Mouse (Mus musculus) erythroblast, embryonic 14.5 days (primary cell): ENCODE data around the gene Olfr110. TPM values are rescaled to one million over a fixed set of nuclear protein-coding genes. Genes with fewer than 3 reads are reported as not detected.
"Not testable (repeated sequence)": the region's sequence is repeated elsewhere in the genome, so short reads cannot be mapped to it uniquely, and the experiment has no call there.

Experiments used
- H3K27me3 ChIP-seq: 2 replicates; pipeline ENCODE4 v1.6.1; 2012; ENCODE audit warnings: inconsistent platforms; ENCODE audit not compliant: control insufficient read depth
- H3K36me3 ChIP-seq: 2 replicates; pipeline ENCODE4 v1.6.1; 2012; ENCODE audit warnings: mild to moderate bottlenecking, inconsistent platforms; ENCODE audit not compliant: control insufficient read depth
- H3K4me1 ChIP-seq: 2 replicates; pipeline ENCODE4 v1.6.1; 2012; ENCODE audit warnings: inconsistent platforms; ENCODE audit not compliant: control insufficient read depth
- H3K4me3 ChIP-seq: replicated peaks from 2 replicates; pipeline ENCODE3; 2012; ENCODE audit warnings: moderate library complexity, mild to moderate bottlenecking, inconsistent platforms
- H3K9me3 ChIP-seq: 2 replicates; pipeline ENCODE4 v1.6.1; 2012; ENCODE audit warnings: low read length, inconsistent platforms, mixed read lengths; ENCODE audit not compliant: control insufficient read depth
- GATA1 ChIP-seq: IDR thresholded peaks from 2 replicates; pipeline ENCODE4 v1.6.1; 2012; ENCODE audit warnings: low read length, inconsistent platforms, mixed read lengths
- TAL1 ChIP-seq: IDR thresholded peaks from 3 replicates; pipeline ENCODE4 v1.6.1; 2012; ENCODE audit warnings: low read length, inconsistent platforms, mixed read lengths
- polyA plus RNA-seq: library from polyadenylated mRNA; stranded (reverse); fragments of >175 nt; gene quantifications from 2 replicates; pipeline ENCODE4 v1.2.3, GENCODE M21; 2012

Olfr110 gene
- 0.02 TPM in 1 of 2 replicates, not detected in the other for polyA plus RNA-seq

GRCm38 (mm10) chr17:37491930-37492518, at the start of gene Olfr110:
Gene Olfr110, plus strand, starts transcription at chr17:37492468.
- no peaks in the 10 kb centered on the region for H3K36me3 ChIP-seq
- no peaks in the 10 kb centered on the region for H3K4me1 ChIP-seq
- H3K9me3 ChIP-seq, result no peaks in the 10 kb centered on the region; the same call in none of the 2 replicates
- H3K27me3 ChIP-seq, result no peaks in the 10 kb centered on the region
- no peak within 1 kb of the TSS for H3K4me3 ChIP-seq
- no peak for TF ChIP-seq GATA1
- TF ChIP-seq TAL1, result no peak

- H3K36me3 ChIP-seq, result no peaks in the 10 kb centered on the region
- no peak for TF ChIP-seq GATA1
- no peak for TF ChIP-seq TAL1
- H3K4me1 ChIP-seq, result no peaks in the 10 kb centered on the region
- H3K9me3 ChIP-seq, result no peaks in the 10 kb centered on the region
- H3K4me3 ChIP-seq, result no peak within 1 kb of the TSS
- H3K27me3 ChIP-seq, result no peaks in the 10 kb centered on the region
Observed at GRCm38 (mm10) chr17:37445180-37445579, 47.1 kb upstream of the Olfr110 start, which contains the start of gene Olfr108. Gene Olfr108, plus strand, starts transcription at chr17:37445480.

GRCm38 (mm10) chr17:37458616-37459015, 33.7 kb upstream of the Olfr110 start, which contains the start of gene Olfr109:
Gene Olfr109, plus strand, starts transcription at chr17:37458916.
- no peak within 1 kb of the TSS for H3K4me3 ChIP-seq
- no peaks in the 10 kb centered on the region for H3K4me1 ChIP-seq
- H3K36me3 ChIP-seq, result no peaks in the 10 kb centered on the region
- H3K9me3 ChIP-seq, result no peaks in the 10 kb centered on the region
- TF ChIP-seq GATA1 (no peak), TAL1 (no peak)
- H3K27me3 ChIP-seq, result no peaks in the 10 kb centered on the region

- no peaks in the 10 kb centered on the region for H3K27me3 ChIP-seq
- no peaks in the 10 kb centered on the region for H3K4me1 ChIP-seq
- H3K36me3 ChIP-seq, result no peaks in the 10 kb centered on the region
- peaks cover 12% of the 10 kb centered on the region for H3K9me3 ChIP-seq
- TF ChIP-seq TAL1 (no peak), GATA1 (no peak)
- no peak within 1 kb of the TSS for H3K4me3 ChIP-seq
Observed at GRCm38 (mm10) chr17:37483452-37483851, 8.8 kb upstream of the Olfr110 start, which contains the start of gene H2-M2. Gene H2-M2, minus strand, starts transcription at chr17:37483552.

GRCm38 (mm10) chr17:37507730-37508129, 15.5 kb downstream of the Olfr110 start, which contains the start of gene Olfr111:
Gene Olfr111, plus strand, starts transcription at chr17:37508030.
- H3K27me3 ChIP-seq, result no peaks in the 10 kb centered on the region
- no peaks in the 10 kb centered on the region for H3K36me3 ChIP-seq
- no peak within 1 kb of the TSS for H3K4me3 ChIP-seq
- TF ChIP-seq GATA1 (no peak), TAL1 (no peak)
- H3K4me1 ChIP-seq, result no peaks in the 10 kb centered on the region
- peaks cover 4% of the 10 kb centered on the region for H3K9me3 ChIP-seq

GRCm38 (mm10) chr17:37524612-37525011, 32.3 kb downstream of the Olfr110 start:
- H3K36me3 ChIP-seq, H3K4me3 ChIP-seq, H3K4me1 ChIP-seq, H3K27me3 ChIP-seq, H3K9me3 ChIP-seq: not testable (repeated sequence)

GRCm38 (mm10) chr17:37525427-37525826, 33.2 kb downstream of the Olfr110 start:
- not testable (repeated sequence) for H3K36me3 ChIP-seq, H3K9me3 ChIP-seq, H3K27me3 ChIP-seq, H3K4me1 ChIP-seq, H3K4me3 ChIP-seq

GRCm38 (mm10) chr17:37535173-37535572, 42.9 kb downstream of the Olfr110 start:
- H3K9me3 ChIP-seq, result no peaks in the 10 kb centered on the region
- H3K36me3 ChIP-seq, result no peaks in the 10 kb centered on the region
- no peak overlapping the region for H3K4me3 ChIP-seq
- H3K27me3 ChIP-seq, result no peaks in the 10 kb centered on the region
- H3K4me1 ChIP-seq, result no peaks in the 10 kb centered on the region
- no peak for TF ChIP-seq TAL1
- no peak for TF ChIP-seq GATA1

- not testable (repeated sequence) for H3K4me1 ChIP-seq, H3K36me3 ChIP-seq, H3K27me3 ChIP-seq, H3K9me3 ChIP-seq, H3K4me3 ChIP-seq
Observed at GRCm38 (mm10) chr17:37538416-37538815, 46.1 kb downstream of the Olfr110 start.

GRCm38 (mm10) chr17:37541454-37542119, 49.3 kb downstream of the Olfr110 start:
- H3K4me1 ChIP-seq, result no peaks in the 10 kb centered on the region
- no peaks in the 10 kb centered on the region for H3K9me3 ChIP-seq
- H3K4me3 ChIP-seq, result no peak overlapping the region
- no peak for TF ChIP-seq GATA1
- TF ChIP-seq TAL1, result no peak
- H3K27me3 ChIP-seq, result no peaks in the 10 kb centered on the region
- H3K36me3 ChIP-seq, result no peaks in the 10 kb centered on the region
